Mouse (Mus musculus): ENCODE measurements at regions not wholly inside any gene's neighbourhood (a gene's known extent, or its start where the extent isn't known, plus 50 kb on each side); places are given as distances from the start of the nearest gene placed in this dataset.

- no peak overlapping the region for H3K4me2 ChIP-seq
- DNase-seq (ENCODE audit: low spot score, missing footprints) (no peak), ATAC-seq (ENCODE audit: low FRiP score) (no peak)
- no peaks in the 10 kb centered on the region for H3K9me3 ChIP-seq (ENCODE audit: control insufficient read depth, low read length)
- H3K36me3 ChIP-seq (ENCODE audit: control insufficient read depth, insufficient read depth, low read length), result no peaks in the 10 kb centered on the region
- WGBS, result 93% methylated on average over 4 of the region's 4 CpGs
- H3K27ac ChIP-seq (ENCODE audit: low read depth, low read length), result no peak overlapping the region
- no peak overlapping the region for H3K9ac ChIP-seq (ENCODE audit: low read length)
- H3K4me1 ChIP-seq (ENCODE audit: control insufficient read depth, insufficient read depth, low read length), result no peaks in the 10 kb centered on the region
- no peaks in the 10 kb centered on the region for H3K27me3 ChIP-seq (ENCODE audit: control insufficient read depth, insufficient read depth, low read length)
- no peak overlapping the region for H3K4me3 ChIP-seq (ENCODE audit: low read depth, low read length)
These were observed 150.0 kb upstream of the Cttnbp2 start for GRCm38 (mm10) chr6:18664687-18665086.

DNA sequence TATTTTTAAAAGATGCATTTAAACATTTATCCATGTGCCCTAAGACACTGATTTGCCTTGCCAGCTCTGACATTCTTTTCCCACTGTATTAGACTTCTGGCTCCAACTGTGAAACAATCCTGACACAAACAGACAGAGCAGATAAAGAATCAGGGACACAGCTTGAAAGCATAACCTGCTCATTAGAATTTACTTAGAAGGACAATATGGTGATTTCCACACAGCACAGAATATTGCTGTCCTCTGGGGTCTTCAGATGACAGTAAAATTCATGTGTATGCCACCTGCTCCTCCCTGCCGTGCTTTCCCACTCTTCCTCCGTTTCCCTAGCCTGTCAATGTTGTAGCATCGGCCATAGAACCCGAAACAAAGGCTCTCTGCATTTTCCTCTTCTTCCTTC is 151.3 kb upstream of the Cttnbp2 start:
- 80% methylated on average over 4 of the region's 4 CpGs for WGBS

DNA sequence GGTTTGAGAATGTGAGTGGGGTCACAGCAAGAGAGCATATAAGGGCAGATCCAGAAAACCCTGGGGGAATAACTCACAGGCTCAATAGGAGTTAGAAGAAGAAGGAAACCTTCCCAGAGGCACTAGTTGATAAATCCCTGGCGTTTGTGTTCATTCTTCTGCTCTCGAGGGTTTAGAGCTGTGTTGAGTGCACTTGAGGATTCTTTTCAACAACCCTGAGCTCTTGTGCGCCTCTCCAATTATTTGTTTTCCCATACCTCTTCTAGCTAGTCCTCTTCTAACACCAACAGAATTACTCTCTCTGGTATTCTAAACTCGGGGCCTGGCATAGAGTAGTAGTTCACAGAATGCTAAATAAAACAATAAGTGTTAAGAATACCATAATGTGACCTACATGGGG is 151.9 kb upstream of the Cttnbp2 start:
- no peaks in the 10 kb centered on the region for H3K36me3 ChIP-seq (ENCODE audit: control insufficient read depth, insufficient read depth, low read length)
- H3K27me3 ChIP-seq (ENCODE audit: control insufficient read depth, insufficient read depth, low read length), result no peaks in the 10 kb centered on the region
- no peaks in the 10 kb centered on the region for H3K9me3 ChIP-seq (ENCODE audit: control insufficient read depth, low read length)
- no peak overlapping the region for H3K4me3 ChIP-seq (ENCODE audit: low read depth, low read length)
- 83% methylated on average over 4 of the region's 4 CpGs for WGBS
- no peak overlapping the region for H3K9ac ChIP-seq (ENCODE audit: low read length)
- H3K4me2 ChIP-seq, result no peak overlapping the region
- ATAC-seq (ENCODE audit: low FRiP score) (no peak), DNase-seq (ENCODE audit: low spot score, missing footprints) (no peak)
- H3K27ac ChIP-seq (ENCODE audit: low read depth, low read length), result no peak overlapping the region
- H3K4me1 ChIP-seq (ENCODE audit: control insufficient read depth, insufficient read depth, low read length), result no peaks in the 10 kb centered on the region

More for the DNA sequence above, 151.3 kb upstream of the Cttnbp2 start:
- no peaks in the 10 kb centered on the region for H3K36me3 ChIP-seq (ENCODE audit: control insufficient read depth, insufficient read depth, low read length)
- no peak overlapping the region for H3K9ac ChIP-seq (ENCODE audit: low read length)
- no peak overlapping the region for H3K4me3 ChIP-seq (ENCODE audit: low read depth, low read length)
- H3K9me3 ChIP-seq (ENCODE audit: control insufficient read depth, low read length), result no peaks in the 10 kb centered on the region
- no peaks in the 10 kb centered on the region for H3K4me1 ChIP-seq (ENCODE audit: control insufficient read depth, insufficient read depth, low read length)
- no peak overlapping the region for H3K27ac ChIP-seq (ENCODE audit: low read depth, low read length)
- DNase-seq (ENCODE audit: low spot score, missing footprints) (no peak), ATAC-seq (ENCODE audit: low FRiP score) (no peak)
- no peaks in the 10 kb centered on the region for H3K27me3 ChIP-seq (ENCODE audit: control insufficient read depth, insufficient read depth, low read length)
- H3K4me2 ChIP-seq, result no peak overlapping the region

- 83% methylated on average over 1 of the region's 1 CpGs for WGBS
These were observed 156.0 kb upstream of the Cttnbp2 start for GRCm38 (mm10) chr6:18670677-18671076.

GRCm38 (mm10) chr6:18674584-18675250 is 160.1 kb upstream of the Cttnbp2 start:
- 74% methylated on average over 5 of the region's 5 CpGs for WGBS
- Histone ChIP-seq H3K9me3 (ENCODE audit: control insufficient read depth, low read length) (no peaks in the 10 kb centered on the region), H3K4me3 (ENCODE audit: low read depth, low read length) (no peak overlapping the region), H3K27ac (ENCODE audit: low read depth, low read length) (no peak overlapping the region), H3K9ac (ENCODE audit: low read length) (no peak overlapping the region), H3K27me3 (ENCODE audit: control insufficient read depth, insufficient read depth, low read length) (no peaks in the 10 kb centered on the region), H3K36me3 (ENCODE audit: control insufficient read depth, insufficient read depth, low read length) (no peaks in the 10 kb centered on the region), H3K4me2 (no peak overlapping the region), H3K4me1 (ENCODE audit: control insufficient read depth, insufficient read depth, low read length) (no peaks in the 10 kb centered on the region)
- DNase-seq (ENCODE audit: low spot score, missing footprints) (no peak), ATAC-seq (ENCODE audit: low FRiP score) (no peak)

More at GRCm38 (mm10) chr6:18670677-18671076, 156.0 kb upstream of the Cttnbp2 start:
- Histone ChIP-seq H3K27me3 (ENCODE audit: control insufficient read depth, insufficient read depth, low read length) (no peaks in the 10 kb centered on the region), H3K4me2 (no peak overlapping the region), H3K4me3 (ENCODE audit: low read depth, low read length) (no peak overlapping the region), H3K9ac (ENCODE audit: low read length) (no peak overlapping the region), H3K9me3 (ENCODE audit: control insufficient read depth, low read length) (no peaks in the 10 kb centered on the region), H3K36me3 (ENCODE audit: control insufficient read depth, insufficient read depth, low read length) (no peaks in the 10 kb centered on the region), H3K4me1 (ENCODE audit: control insufficient read depth, insufficient read depth, low read length) (no peaks in the 10 kb centered on the region), H3K27ac (ENCODE audit: low read depth, low read length) (no peak overlapping the region)
- DNase-seq (ENCODE audit: low spot score, missing footprints) (no peak), ATAC-seq (ENCODE audit: low FRiP score) (no peak)

DNA sequence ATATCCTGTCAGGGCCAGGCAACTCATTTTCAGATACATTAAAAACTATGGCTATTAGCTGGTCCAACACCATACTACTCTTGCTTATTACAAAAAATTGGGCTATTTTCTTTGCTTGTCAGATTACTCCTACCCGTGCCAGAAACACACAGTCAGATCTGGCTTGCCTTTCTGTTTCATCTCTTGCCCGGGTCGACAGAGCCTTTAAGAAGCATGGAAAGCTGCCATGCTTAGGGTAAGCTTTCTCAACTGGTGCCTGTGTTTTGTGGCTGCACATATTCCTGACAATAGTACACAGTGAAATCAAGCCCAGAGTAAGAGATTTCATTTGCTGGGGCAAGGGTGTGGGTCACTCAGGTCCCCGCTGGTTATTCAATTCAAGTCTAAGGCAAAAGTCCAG is 162.5 kb upstream of the Cttnbp2 start:
- H3K36me3 ChIP-seq (ENCODE audit: control insufficient read depth, insufficient read depth, low read length), result no peaks in the 10 kb centered on the region
- H3K9me3 ChIP-seq (ENCODE audit: control insufficient read depth, low read length), result no peaks in the 10 kb centered on the region
- DNase-seq (ENCODE audit: low spot score, missing footprints), result no peak
- no peaks in the 10 kb centered on the region for H3K4me1 ChIP-seq (ENCODE audit: control insufficient read depth, insufficient read depth, low read length)
- no peak overlapping the region for H3K9ac ChIP-seq (ENCODE audit: low read length)
- ATAC-seq (ENCODE audit: low FRiP score), result no peak
- H3K27me3 ChIP-seq (ENCODE audit: control insufficient read depth, insufficient read depth, low read length), result no peaks in the 10 kb centered on the region
- no peak overlapping the region for H3K4me2 ChIP-seq
- WGBS, result 86% methylated on average over 4 of the region's 4 CpGs
- H3K27ac ChIP-seq (ENCODE audit: low read depth, low read length), result no peak overlapping the region
- H3K4me3 ChIP-seq (ENCODE audit: low read depth, low read length), result no peak overlapping the region

GRCm38 (mm10) chr6:18680712-18681111 is 166.1 kb upstream of the Cttnbp2 start:
- Histone ChIP-seq H3K4me1 (ENCODE audit: control insufficient read depth, insufficient read depth, low read length) (no peaks in the 10 kb centered on the region), H3K9ac (ENCODE audit: low read length) (no peak overlapping the region), H3K27ac (ENCODE audit: low read depth, low read length) (no peak overlapping the region), H3K4me3 (ENCODE audit: low read depth, low read length) (no peak overlapping the region), H3K36me3 (ENCODE audit: control insufficient read depth, insufficient read depth, low read length) (no peaks in the 10 kb centered on the region), H3K4me2 (no peak overlapping the region), H3K9me3 (ENCODE audit: control insufficient read depth, low read length) (no peaks in the 10 kb centered on the region), H3K27me3 (ENCODE audit: control insufficient read depth, insufficient read depth, low read length) (no peaks in the 10 kb centered on the region)
- ATAC-seq (ENCODE audit: low FRiP score), result no peak
- DNase-seq (ENCODE audit: low spot score, missing footprints), result no peak

DNA sequence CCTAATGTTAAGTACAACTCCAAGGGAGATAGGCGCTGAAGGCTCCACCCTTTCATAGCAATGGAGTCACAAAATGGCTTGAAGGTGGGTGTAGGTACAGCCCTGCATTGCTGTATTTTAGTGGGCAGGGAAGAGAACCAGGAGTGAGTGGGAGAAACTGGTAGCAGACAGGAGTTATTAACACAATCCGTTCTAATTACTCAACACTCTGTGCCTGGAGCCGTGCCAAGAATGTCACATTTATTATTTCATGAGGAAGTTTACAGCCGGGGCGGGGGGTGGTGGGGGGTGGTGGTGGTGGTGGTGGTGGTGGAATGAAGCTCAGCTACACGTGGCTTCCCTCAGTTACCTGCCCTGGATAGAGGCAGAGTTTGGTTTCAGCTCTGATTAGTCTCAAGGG is 166.3 kb upstream of the Lsm8 start:
- WGBS, result 79% methylated on average over 6 of the region's 6 CpGs
- DNase-seq (ENCODE audit: low spot score, missing footprints) (no peak), ATAC-seq (ENCODE audit: low FRiP score) (no peak)
- H3K4me2 ChIP-seq, result no peak overlapping the region
- H3K4me3 ChIP-seq (ENCODE audit: low read depth, low read length), result no peak overlapping the region
- no peak overlapping the region for H3K27ac ChIP-seq (ENCODE audit: low read depth, low read length)
- no peak overlapping the region for H3K9ac ChIP-seq (ENCODE audit: low read length)
- no peaks in the 10 kb centered on the region for H3K4me1 ChIP-seq (ENCODE audit: control insufficient read depth, insufficient read depth, low read length)
- no peaks in the 10 kb centered on the region for H3K9me3 ChIP-seq (ENCODE audit: control insufficient read depth, low read length)
- no peaks in the 10 kb centered on the region for H3K27me3 ChIP-seq (ENCODE audit: control insufficient read depth, insufficient read depth, low read length)
- no peaks in the 10 kb centered on the region for H3K36me3 ChIP-seq (ENCODE audit: control insufficient read depth, insufficient read depth, low read length)

DNA sequence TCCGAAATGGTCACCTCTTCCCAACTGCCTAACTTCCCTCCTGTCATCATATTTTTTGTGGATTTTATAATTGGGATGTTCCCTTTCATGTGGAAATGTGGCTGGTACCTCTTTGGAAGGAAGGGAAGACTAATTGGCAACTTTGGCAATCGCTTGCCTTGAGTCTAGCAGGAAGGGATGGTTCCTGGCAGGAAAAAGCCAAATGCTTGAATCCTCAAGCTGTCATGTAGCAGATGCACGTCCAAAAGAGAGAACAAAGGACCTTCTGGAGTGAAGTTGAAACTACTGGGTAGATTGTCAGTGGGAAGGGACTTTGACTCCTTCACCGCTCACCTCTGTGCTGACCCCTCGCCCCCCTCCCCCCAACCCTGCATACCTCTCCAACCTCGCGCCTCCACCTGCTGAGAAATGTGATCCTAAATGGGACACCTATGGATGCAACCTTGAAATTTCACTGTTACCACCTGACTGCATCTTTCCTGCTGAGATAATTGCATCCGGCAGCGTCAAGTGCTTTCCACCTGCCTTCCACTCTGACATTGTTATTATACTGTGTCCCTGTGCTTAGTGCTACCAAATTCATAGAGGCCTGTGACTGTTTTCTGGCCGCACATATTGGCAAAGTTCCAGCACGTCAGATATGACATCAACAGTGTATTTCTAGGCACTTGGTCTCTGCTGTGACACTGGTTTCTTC is 159.6 kb upstream of the Lsm8 start:
- no peaks in the 10 kb centered on the region for H3K9me3 ChIP-seq (ENCODE audit: control insufficient read depth, low read length)
- H3K4me2 ChIP-seq, result no peak overlapping the region

More for the DNA sequence above, 159.6 kb upstream of the Lsm8 start:
- no peaks in the 10 kb centered on the region for H3K4me1 ChIP-seq (ENCODE audit: control insufficient read depth, insufficient read depth, low read length)
- DNase-seq (ENCODE audit: low spot score, missing footprints) (no peak), ATAC-seq (ENCODE audit: low FRiP score) (no peak)
- no peaks in the 10 kb centered on the region for H3K36me3 ChIP-seq (ENCODE audit: control insufficient read depth, insufficient read depth, low read length)
- no peak overlapping the region for H3K27ac ChIP-seq (ENCODE audit: low read depth, low read length)
- 56% methylated on average over 11 of the region's 11 CpGs for WGBS
- no peaks in the 10 kb centered on the region for H3K27me3 ChIP-seq (ENCODE audit: control insufficient read depth, insufficient read depth, low read length)
- H3K9ac ChIP-seq (ENCODE audit: low read length), result no peak overlapping the region
- H3K4me3 ChIP-seq (ENCODE audit: low read depth, low read length), result no peak overlapping the region

All from midbrain, embryonic 11.5 days (tissue).